8 mouse cellular contexts compared by ENCODE assay signal in genomic region chr9:52234775-52235174, GRCm38 (mm10).
"Had no signal": no experiment of that assay in that cellular context is flagged by ENCODE, and none has a peak within 500 bp of the region (broad histone marks: within the 10 kb centered on the region; RNA-seq: fewer than 3 reads in every experiment).

No protein-coding gene starts in this region.

- ATAC-seq: midbrain, embryonic 15.5 days had no signal

- DNase-seq: kidney, adult 11 months; kidney, postnatal 14 days; left cerebral cortex, postnatal 4 days; lung, adult 18-20 months; retina, postnatal 1 day; right cerebral cortex, postnatal 4 days; thymus, postnatal 36 days had no signal
